Mouse (Mus musculus): ENCODE data around the gene Mmp14. TPM values are rescaled to one million over a fixed set of nuclear protein-coding genes. Genes with fewer than 3 reads are reported as not detected.
A peak's percentile ranks its signal among the peaks of the same experiment; 100 is the strongest.

The Mmp14 gene
- 1.8 TPM in 1 of 2 replicates, not detected in the other for total RNA-seq (2015; ENCODE audit: low replicate concordance)
- total RNA-seq (2017; ENCODE audit: low replicate concordance): 1.4 and 1.7 TPM in 2 replicates

GRCm38 (mm10) chr14:54431334-54432077 lies at the start of gene Mmp14:
TSS of gene Mmp14 (plus strand) at chr14:54431612.
- ATAC-seq (replicated peaks; ENCODE audit: low FRiP score, poor library complexity, severe bottlenecking): no peak

GRCm38 (mm10) chr14:54381816-54382215 lies 49.6 kb upstream of the Mmp14 start:
- no peak for ATAC-seq (replicated peaks; ENCODE audit: low FRiP score, poor library complexity, severe bottlenecking)

- no peak for ATAC-seq (replicated peaks; ENCODE audit: low FRiP score, poor library complexity, severe bottlenecking)
These were observed 48.8 kb upstream of the Mmp14 start for GRCm38 (mm10) chr14:54382641-54383040.

GRCm38 (mm10) chr14:54383355-54383771 lies 48.0 kb upstream of the Mmp14 start:
- no peak for ATAC-seq (replicated peaks; ENCODE audit: low FRiP score, poor library complexity, severe bottlenecking)

- 0 out of 2 replicates have a peak, but pooled peaks have one; percentile 35 for ATAC-seq (replicated peaks; ENCODE audit: low FRiP score, poor library complexity, severe bottlenecking)
These were observed 47.0 kb upstream of the Mmp14 start for GRCm38 (mm10) chr14:54384396-54384795.

GRCm38 (mm10) chr14:54385968-54386618 lies 45.3 kb upstream of the Mmp14 start:
- no peak for ATAC-seq (replicated peaks; ENCODE audit: low FRiP score, poor library complexity, severe bottlenecking)

GRCm38 (mm10) chr14:54387546-54387945 lies 43.9 kb upstream of the Mmp14 start:
- ATAC-seq (replicated peaks; ENCODE audit: low FRiP score, poor library complexity, severe bottlenecking): no peak

GRCm38 (mm10) chr14:54390843-54391242 lies 40.6 kb upstream of the Mmp14 start:
- ATAC-seq (replicated peaks; ENCODE audit: low FRiP score, poor library complexity, severe bottlenecking): no peak

GRCm38 (mm10) chr14:54393794-54394193 lies 37.6 kb upstream of the Mmp14 start:
- no peak for ATAC-seq (replicated peaks; ENCODE audit: low FRiP score, poor library complexity, severe bottlenecking)

- ATAC-seq (replicated peaks; ENCODE audit: low FRiP score, poor library complexity, severe bottlenecking): no peak
These were observed 37.1 kb upstream of the Mmp14 start for GRCm38 (mm10) chr14:54394309-54394708.

- no peak for ATAC-seq (replicated peaks; ENCODE audit: low FRiP score, poor library complexity, severe bottlenecking)
These were observed 34.7 kb upstream of the Mmp14 start for GRCm38 (mm10) chr14:54396685-54397084.

- ATAC-seq (replicated peaks; ENCODE audit: low FRiP score, poor library complexity, severe bottlenecking): no peak
These were observed 33.4 kb upstream of the Mmp14 start for GRCm38 (mm10) chr14:54397872-54398527.

- ATAC-seq (replicated peaks; ENCODE audit: low FRiP score, poor library complexity, severe bottlenecking): no peak
These were observed 32.9 kb upstream of the Mmp14 start for GRCm38 (mm10) chr14:54398528-54398916.

- ATAC-seq (replicated peaks; ENCODE audit: low FRiP score, poor library complexity, severe bottlenecking): no peak
These were observed 32.5 kb upstream of the Mmp14 start for GRCm38 (mm10) chr14:54398921-54399382.

GRCm38 (mm10) chr14:54401723-54402122 lies 29.7 kb upstream of the Mmp14 start:
- ATAC-seq (replicated peaks; ENCODE audit: low FRiP score, poor library complexity, severe bottlenecking): no peak

- ATAC-seq (replicated peaks; ENCODE audit: low FRiP score, poor library complexity, severe bottlenecking): no peak
These were observed 22.9 kb upstream of the Mmp14 start for GRCm38 (mm10) chr14:54408336-54409056.

GRCm38 (mm10) chr14:54409057-54409645 lies 22.3 kb upstream of the Mmp14 start:
- ATAC-seq (replicated peaks; ENCODE audit: low FRiP score, poor library complexity, severe bottlenecking): no peak

GRCm38 (mm10) chr14:54409980-54410810 lies 21.2 kb upstream of the Mmp14 start:
- ATAC-seq (replicated peaks; ENCODE audit: low FRiP score, poor library complexity, severe bottlenecking): no peak
